Mouse (Mus musculus) CH12F3 (cell line): ENCODE results near the gene Gm11115.

Source experiments
- in situ Hi-C: fragments of 300-500 bp; cut with MboI; formaldehyde crosslinking; loops from 2 replicates; pipeline ENCODE4 v1.14.3; 2020; ENCODE audit warnings: low sequenced_read_pairs

Gene Gm11115

GRCm38 (mm10) chr5:88153999-88154398 is at the start of gene Gm11115:
Gm11115 (minus strand) TSS chr5:88154099.
- in situ Hi-C loops, result no loop called here

DNA sequence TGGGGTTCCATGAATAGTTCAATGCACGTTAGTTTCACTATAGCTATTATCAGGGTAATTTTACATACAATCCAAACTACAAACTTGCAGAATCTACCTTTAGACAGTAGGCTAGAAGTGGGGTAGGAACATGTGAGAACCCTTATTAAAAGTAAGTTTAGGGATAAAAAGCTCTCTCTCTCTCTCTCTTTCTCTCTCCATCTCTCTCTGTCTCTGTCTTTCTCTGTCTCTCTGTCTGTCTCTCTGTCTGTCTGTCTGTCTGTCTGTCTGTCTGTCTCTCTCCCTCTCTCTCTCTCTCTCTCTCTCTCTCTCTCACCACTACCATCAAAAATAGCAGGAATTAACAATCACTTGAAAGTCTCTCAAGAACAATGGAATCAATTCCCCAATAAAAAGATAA is 42.5 kb downstream of the Gm11115 start, which contains the start of gene Gm11116:
Gm11116 (minus strand) TSS at position 101 of the 400 bp plus-strand sequence.
- in situ Hi-C loops, result no loop called here
